Mouse (Mus musculus) embryonic fibroblast, embryonic 13.5 days (primary cell): ENCODE measurements around the gene Tacr2. TPM values are rescaled to one million over a fixed set of nuclear protein-coding genes. Genes with fewer than 3 reads are reported as not detected.

ENCODE experiments used
- H3K27ac ChIP-seq: 2 replicates; pipeline ENCODE4 v1.5.1; 2012; ENCODE audit warnings: low read length, control low read depth, inconsistent platforms; ENCODE audit not compliant: insufficient read depth
- H3K4me1 ChIP-seq: 2 replicates; pipeline ENCODE4 v1.6.1; 2011; ENCODE audit warnings: low read length; ENCODE audit not compliant: control insufficient read depth, insufficient read depth
- H3K4me3 ChIP-seq: 2 replicates; pipeline ENCODE4 v1.5.1; 2011; ENCODE audit warnings: mild to moderate bottlenecking, control low read depth, low read length; ENCODE audit not compliant: insufficient read depth
- CTCF ChIP-seq: IDR thresholded peaks from 2 replicates; pipeline ENCODE4 v1.5.1; 2011; ENCODE audit warnings: mild to moderate bottlenecking, control low read depth, low read length, moderate library complexity, borderline replicate concordance; ENCODE audit not compliant: insufficient read depth
- POLR2A ChIP-seq: IDR thresholded peaks from 2 replicates; pipeline ENCODE4 v1.6.1; 2011; ENCODE audit warnings: low read depth, mild to moderate bottlenecking, control low read depth, low read length, moderate library complexity
- polyA plus RNA-seq: library from polyadenylated mRNA; stranded (reverse); fragments of >200 nt; gene quantifications from 2 replicates; pipeline ENCODE4 v1.2.4, GENCODE M21; 2011; ENCODE audit warnings: low read depth; ENCODE audit not compliant: missing spikeins, insufficient read length

Gene Tacr2
- polyA plus RNA-seq, 1 experiment = not detected

DNA sequence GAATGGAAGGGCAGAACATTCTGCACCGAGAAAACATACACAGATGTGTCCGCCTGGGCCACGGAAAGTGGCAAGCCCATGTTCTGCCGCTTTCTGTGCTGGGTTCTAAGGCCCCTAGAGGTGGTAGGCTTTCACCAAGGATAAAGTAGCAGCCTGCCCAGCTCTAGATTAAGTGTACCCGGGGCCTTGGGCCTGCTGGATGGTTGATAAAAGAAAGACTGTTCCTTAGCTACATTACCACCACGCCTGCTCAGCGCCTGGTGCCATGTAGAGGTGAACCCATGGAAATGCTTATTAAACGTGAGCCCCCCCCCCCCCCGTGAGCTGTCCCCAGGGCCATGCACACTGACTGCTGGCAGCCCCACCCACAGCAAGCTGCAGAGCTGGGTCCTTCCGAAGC is 15.0 kb upstream of the Tacr2 start:
- Histone ChIP-seq H3K27ac (no peak overlapping the region), H3K4me3 (no peak overlapping the region), H3K4me1 (no peaks in the 10 kb centered on the region)
- TF ChIP-seq POLR2A (no peak), CTCF (no peak)

DNA sequence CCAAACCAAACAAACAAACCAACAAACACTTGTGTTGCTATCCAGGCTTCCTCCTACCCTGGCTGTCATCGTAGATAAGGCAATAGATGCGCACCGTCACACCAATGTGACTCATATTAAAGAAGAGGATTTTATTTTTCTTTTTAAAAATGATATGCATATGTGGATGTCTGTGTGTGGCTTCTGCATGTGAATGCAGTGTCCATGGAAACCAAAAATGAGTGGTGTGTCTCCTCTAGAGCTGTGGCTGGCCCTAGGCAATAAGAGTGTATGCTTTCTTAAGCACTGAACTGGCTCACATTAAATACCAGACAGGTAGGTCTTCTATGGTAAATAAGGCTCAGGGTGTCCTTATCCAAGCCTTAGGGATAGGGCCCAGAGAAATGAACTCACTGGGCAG is 13.6 kb upstream of the Tacr2 start:
- Histone ChIP-seq H3K4me3 (no peak overlapping the region), H3K27ac (no peak overlapping the region), H3K4me1 (no peaks in the 10 kb centered on the region)
- TF ChIP-seq POLR2A (no peak), CTCF (no peak)

DNA sequence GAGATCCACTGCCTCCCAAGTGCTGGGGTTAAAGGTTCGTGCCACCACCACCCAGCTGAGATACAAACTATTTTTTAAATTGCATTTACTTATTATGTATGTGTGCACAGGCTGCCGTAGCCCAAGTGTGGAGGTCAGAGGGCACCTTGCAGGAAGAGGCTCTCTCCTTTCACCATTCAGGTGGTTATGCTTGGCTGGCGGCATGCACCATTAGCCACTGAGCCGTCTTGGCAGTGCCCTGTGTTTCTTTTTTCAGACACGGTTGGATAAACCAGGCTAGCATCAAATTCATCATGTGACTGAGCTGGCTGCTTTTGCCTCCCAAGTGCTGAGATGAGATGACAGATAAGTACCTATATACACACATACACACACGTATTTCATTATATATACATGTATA is 13.0 kb upstream of the Tacr2 start:
- Histone ChIP-seq H3K4me3 (no peak overlapping the region), H3K27ac (no peak overlapping the region), H3K4me1 (no peaks in the 10 kb centered on the region)
- TF ChIP-seq CTCF = no peak
- TF ChIP-seq POLR2A = no peak

DNA sequence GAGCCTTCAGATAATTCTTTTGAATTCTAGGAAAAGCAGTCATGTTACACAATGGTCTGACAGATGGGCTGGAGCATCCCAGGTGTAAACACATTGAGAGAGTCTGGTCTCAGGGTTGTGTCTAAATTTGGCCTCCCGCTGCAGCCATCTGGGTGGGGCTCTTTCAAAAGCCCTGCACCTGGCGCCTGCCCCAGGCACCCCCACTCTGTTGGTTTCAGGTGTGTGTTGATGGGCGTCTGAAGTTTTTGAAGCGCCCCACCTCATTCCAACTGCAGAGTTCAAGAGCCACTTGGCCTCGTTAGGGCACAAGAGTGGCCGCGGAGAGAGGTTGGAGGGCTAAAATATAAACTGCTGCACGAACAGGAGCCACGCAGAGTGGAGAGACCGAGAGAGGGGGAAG is 9.9 kb upstream of the Tacr2 start:
- Histone ChIP-seq H3K4me3 (no peak overlapping the region), H3K27ac (no peak overlapping the region), H3K4me1 (no peaks in the 10 kb centered on the region)
- TF ChIP-seq CTCF (no peak), POLR2A (no peak)

DNA sequence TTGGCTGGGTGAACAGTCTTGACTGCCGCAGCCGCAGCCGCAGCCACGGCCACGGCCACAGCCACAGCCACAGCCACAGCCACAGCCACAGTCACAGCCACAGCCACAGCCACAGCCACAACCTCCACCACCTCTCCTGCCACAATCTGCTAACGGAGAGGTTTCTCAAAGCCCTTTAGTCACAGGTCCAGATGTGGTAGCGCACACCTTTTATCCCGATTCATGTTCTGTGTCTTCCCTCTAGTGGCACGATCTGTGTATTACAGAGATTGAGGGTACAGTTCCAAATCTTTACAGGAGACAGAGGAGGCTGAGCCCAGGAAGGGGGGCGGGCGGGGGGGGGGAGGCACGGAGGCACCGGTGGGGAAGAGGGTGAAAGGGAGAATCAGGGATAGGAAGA is 9.3 kb upstream of the Tacr2 start:
- TF ChIP-seq CTCF (no peak), POLR2A (no peak)
- Histone ChIP-seq H3K4me3 (no peak overlapping the region), H3K4me1 (no peaks in the 10 kb centered on the region), H3K27ac (no peak overlapping the region)

DNA sequence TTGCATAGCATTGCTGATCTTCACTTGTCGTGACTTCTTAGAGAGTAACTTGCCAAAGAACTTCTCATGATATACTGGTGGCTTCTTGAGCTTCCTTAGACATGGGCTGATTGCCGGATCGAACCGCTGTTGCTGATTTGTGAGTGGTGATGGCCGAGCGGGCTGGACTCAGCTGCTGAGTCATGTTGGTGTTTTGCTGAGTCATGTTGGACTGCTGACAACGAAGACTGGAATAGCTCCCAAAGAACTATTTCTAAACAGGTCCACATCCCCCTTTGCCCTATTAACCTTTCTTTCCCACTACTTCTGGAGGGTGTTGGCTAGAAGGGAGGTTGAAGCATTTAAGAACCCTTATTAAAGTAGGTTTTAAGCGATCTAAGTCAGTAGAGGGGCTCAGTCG is 8.2 kb upstream of the Tacr2 start:
- Histone ChIP-seq H3K4me1 (no peaks in the 10 kb centered on the region), H3K4me3 (no peak overlapping the region), H3K27ac (no peak overlapping the region)
- no peak for TF ChIP-seq POLR2A
- no peak for TF ChIP-seq CTCF

DNA sequence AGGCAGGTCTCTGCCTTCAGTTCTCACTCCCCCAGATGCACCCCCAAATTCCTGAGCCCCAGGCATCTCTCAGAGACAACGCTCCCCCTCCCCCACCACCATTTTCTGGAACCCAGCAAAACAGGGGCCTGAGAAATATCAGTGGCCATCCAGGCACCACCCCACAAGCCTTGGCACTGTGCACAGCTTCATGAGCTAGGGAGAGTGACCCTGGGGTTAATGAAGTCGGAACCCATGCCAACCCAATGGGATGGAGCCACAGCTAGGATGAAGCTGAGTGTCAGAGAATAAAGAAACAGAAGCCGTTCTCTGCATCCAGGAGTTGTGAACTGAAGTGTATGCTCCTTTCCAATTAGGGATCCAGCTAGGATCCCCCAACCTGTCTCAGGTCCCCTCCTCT is 5.1 kb upstream of the Tacr2 start:
- Histone ChIP-seq H3K4me1 (no peaks in the 10 kb centered on the region), H3K27ac (no peak overlapping the region), H3K4me3 (no peak overlapping the region)
- TF ChIP-seq POLR2A (no peak), CTCF (no peak)

DNA sequence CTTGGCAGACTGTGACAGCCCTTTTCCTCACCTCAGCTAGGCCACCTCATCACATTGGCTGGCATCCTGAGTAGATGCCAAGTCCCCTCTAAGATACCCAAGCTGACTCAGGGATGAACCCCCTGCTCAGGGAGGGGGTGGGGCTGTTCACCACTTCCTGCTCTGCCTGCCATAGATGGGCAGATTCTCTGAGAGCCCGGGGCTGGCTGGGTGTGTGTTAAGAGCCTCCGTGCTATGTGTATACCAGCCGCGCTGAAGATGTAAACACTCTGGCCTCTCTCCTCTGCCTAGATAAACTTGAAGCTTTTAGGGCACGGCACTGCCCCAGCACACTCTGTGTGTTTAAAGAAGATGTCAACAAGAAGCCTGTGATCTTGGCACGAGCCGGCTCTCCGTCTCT is 4.4 kb upstream of the Tacr2 start:
- no peak overlapping the region for H3K4me3 ChIP-seq
- TF ChIP-seq POLR2A = no peak
- no peaks in the 10 kb centered on the region for H3K4me1 ChIP-seq
- no peak overlapping the region for H3K27ac ChIP-seq

- Histone ChIP-seq H3K27ac (no peak overlapping the region), H3K4me1 (no peaks in the 10 kb centered on the region), H3K4me3 (no peak overlapping the region)
- TF ChIP-seq CTCF (no peak), POLR2A (no peak)
Observed at GRCm38 (mm10) chr10:62252496-62253235, 428 bp downstream of the Tacr2 start.

DNA sequence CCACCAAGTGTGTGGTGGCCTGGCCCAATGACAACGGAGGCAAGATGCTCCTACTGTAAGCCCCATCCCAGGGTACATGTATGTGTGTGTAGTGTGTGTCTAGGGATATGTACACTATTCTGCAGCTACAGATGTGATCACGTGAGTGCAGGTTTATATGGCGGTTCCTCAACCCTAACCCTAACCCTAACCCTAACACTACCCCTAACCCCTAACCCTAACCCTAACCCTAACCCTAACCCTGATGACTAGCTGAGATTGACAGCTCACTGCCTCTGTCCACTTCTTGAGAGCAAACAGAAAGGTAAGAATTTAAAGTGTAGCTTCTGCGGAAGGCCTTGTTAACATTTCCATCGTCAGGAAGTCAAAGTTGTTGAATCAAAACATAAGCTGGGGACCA is 6.1 kb downstream of the Tacr2 start:
- no peaks in the 10 kb centered on the region for H3K4me1 ChIP-seq
- no peak overlapping the region for H3K27ac ChIP-seq
- no peak for TF ChIP-seq POLR2A
- no peak for TF ChIP-seq CTCF
- no peak overlapping the region for H3K4me3 ChIP-seq

DNA sequence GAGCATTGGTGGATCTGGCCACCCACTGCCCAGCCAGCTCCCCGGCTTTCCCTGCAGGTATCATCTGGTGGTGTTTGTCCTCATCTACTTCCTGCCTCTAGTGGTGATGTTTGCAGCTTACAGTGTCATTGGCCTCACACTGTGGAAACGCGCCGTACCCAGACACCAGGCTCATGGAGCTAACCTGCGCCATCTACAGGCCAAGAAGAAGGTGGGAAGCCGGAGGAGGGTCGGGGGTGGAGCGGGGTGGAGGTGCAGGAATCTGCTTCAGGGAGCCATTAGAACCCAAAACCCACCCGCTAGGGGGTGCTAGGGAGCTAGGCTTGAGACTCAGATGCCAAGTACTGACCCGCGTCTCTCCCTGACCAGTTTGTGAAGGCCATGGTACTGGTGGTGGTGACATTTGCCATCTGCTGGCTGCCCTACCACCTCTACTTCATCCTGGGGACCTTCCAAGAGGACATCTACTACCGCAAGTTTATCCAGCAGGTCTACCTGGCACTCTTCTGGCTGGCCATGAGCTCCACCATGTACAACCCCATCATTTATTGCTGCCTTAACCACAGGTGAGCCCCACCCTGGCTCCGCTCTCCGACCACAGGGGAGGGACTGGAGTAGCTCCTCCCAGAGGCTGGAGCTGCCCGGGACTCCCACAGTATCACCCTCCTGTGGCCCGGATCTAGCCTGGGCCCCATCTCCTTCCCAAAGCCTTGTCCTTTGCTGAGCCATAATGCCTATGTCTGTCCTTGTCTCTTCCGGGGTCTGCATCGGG is 9.1 kb downstream of the Tacr2 start:
- Histone ChIP-seq H3K4me3 (no peak overlapping the region), H3K27ac (no peak overlapping the region), H3K4me1 (no peaks in the 10 kb centered on the region)
- no peak for TF ChIP-seq POLR2A
- peak; percentile 65 for TF ChIP-seq CTCF

DNA sequence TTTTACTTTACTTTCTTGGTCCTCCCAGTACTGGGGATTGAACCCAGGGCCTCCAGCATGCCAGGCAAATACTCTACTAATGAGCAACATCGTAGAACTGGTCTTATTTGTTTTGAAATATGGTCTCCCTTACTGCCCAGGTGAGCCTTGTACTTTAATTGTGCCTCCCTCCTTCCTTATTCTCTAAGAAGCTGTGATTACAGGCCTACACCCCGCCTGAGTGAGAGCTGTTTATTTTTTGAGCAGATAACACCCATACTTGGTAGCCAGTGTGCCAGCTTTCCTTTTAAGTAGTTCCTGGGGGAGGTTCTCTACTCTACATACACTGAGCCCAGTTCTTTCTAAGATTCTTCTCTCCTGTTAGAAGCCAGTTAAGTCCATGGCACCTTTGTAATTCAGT is 12.1 kb downstream of the Tacr2 start:
- TF ChIP-seq CTCF = no peak
- no peak for TF ChIP-seq POLR2A
- Histone ChIP-seq H3K27ac (no peak overlapping the region), H3K4me1 (no peaks in the 10 kb centered on the region), H3K4me3 (no peak overlapping the region)
